Mouse (Mus musculus): ENCODE results near the gene Pnpla5.

Gene Pnpla5

DNA sequence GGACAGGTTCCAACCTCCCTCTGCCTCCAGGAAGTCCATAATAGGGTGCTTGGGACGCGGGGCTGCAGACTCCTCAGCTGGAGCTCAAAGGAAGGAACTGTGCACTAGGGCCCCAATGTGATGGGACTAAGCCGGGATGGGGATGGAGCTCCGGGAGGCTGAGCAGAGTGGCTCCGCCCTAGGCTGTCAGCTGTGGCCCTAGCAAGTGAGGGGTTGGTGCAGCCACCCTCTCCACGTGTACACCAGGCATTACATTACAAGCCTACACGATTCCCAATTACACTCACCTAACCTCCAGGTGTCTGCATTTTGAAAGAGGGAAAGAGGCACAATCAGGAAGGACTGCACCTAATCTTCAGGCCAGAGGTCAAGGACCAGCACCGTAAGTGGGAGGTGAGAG, at the start of gene Pnpla5:
Gene Pnpla5, minus strand, starts transcription at position 101 of the 400 bp plus-strand sequence.
- WGBS: 79% methylated on average over 8 of the region's 8 CpGs

DNA sequence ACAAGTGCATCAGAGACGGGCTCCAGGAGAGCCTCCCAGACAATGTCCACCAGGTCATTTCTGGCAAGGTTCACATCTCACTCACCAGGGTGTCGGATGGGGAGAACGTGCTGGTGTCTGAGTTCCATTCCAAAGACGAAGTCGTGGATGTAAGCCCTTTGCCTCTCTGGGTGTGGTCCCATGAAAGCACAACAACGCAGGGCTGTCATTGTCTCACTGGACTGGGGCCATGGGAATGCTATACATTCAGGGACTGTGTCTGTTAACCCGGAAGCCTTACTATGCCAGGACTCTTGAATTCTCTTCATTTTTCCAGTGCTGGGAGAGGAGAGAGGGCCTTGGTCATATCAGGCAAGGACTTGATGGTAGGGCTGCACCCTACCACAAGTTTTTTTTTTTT, 48.2 kb upstream of the Pnpla5 start:
- 92% methylated on average over 7 of the region's 7 CpGs for WGBS

DNA sequence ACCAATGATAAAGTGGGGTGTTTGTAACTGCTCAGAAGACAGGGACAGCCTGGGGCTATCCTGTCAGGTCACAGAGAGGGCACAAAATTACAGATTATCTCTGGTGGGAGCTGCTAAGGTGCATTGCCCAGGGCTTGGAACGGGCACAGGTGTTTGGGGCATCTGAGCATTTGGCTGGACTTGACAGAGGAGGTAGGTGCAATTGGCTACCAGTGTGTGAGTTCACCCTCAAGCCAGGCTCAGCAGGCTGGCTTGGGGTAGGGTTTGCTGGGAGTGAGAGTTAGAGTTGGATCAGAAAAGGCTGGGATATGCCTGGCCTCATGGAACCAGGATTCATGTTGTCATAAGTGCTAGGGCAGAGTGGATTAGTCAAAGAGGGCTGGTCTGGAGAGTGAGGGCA, 46.5 kb upstream of the Pnpla5 start:
- WGBS: 88% methylated on average over 1 of the region's 1 CpGs

GRCm38 (mm10) chr15:84168170-84169161, 45.5 kb upstream of the Pnpla5 start:
- WGBS: 2% methylated on average over 28 of the region's 28 CpGs

GRCm38 (mm10) chr15:84167600-84167999, 44.6 kb upstream of the Pnpla5 start, which contains the start of gene Pnpla3:
Gene Pnpla3 (plus strand): TSS chr15:84167837.
- WGBS: 1% methylated on average over 28 of the region's 28 CpGs

- 67% methylated on average over 6 of the region's 6 CpGs for whole genome bisulfite sequencing
Observed at GRCm38 (mm10) chr15:84166818-84167217, 43.8 kb upstream of the Pnpla5 start.

DNA sequence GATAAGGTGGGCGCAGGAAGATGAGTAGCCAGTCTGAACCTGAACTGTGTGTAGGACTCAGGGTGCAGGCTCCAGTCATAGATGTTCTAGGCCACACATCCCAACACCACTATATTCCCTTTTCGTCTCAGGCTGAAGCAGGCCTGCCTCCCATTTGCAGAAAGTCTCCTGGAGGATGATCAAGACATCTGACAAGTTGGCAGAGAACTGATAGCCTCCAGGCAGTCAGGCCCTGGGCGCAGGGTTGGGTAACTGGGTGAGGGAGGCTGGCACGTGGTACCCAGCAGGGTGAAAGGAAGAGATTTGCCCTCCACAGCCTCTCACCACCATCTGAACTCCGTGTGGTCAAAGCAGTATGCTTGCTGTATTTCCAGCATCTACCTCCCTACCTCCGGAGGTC, 38.9 kb upstream of the Pnpla5 start:
- 84% methylated on average over 6 of the region's 6 CpGs for WGBS

GRCm38 (mm10) chr15:84157530-84157929, 34.6 kb upstream of the Pnpla5 start:
- 88% methylated on average over 6 of the region's 6 CpGs for WGBS

DNA sequence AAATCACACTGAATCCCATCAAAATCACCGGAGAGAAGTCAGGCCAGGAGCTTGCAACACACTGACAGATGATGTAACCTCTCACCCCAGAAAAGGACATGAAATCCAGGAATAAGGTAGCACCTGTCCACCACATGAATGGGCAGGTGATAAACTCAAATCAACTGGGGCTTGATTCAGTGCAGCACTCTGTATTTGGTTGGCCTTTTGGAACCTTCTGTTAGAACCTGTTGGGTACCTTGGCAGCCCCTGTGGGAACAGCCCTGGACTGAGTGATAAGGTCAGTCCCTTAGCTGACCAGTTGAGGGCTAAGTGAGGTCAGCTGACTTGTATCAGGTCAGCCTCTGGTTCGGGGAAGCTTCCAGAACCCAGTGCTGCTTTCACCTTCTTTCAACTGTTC, 33.2 kb upstream of the Pnpla5 start:
- WGBS: 91% methylated on average over 2 of the region's 2 CpGs

GRCm38 (mm10) chr15:84140929-84141328, 18.0 kb upstream of the Pnpla5 start:
- WGBS: 79% methylated on average over 5 of the region's 5 CpGs

DNA sequence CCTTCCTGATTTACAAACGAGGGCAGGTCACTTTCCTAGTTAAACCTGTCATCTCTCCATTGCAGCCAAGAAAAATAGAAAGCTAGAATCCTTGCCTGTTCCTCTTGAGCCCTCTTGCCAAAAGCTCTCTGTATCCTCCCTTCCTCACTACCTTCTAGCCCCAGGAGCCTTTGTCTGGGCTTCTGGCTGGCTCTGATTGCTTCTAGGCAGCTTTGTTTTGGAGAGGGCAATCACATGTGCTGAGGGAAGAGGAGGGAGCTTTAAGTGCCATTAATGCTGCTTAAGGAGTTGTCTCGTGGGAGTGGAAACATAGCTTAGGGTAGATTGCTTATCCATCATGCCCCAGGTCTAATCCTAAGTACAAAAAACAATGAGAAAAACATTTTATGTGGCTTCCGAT, 17.1 kb upstream of the Pnpla5 start:
- 80% methylated on average over 3 of the region's 3 CpGs for WGBS

DNA sequence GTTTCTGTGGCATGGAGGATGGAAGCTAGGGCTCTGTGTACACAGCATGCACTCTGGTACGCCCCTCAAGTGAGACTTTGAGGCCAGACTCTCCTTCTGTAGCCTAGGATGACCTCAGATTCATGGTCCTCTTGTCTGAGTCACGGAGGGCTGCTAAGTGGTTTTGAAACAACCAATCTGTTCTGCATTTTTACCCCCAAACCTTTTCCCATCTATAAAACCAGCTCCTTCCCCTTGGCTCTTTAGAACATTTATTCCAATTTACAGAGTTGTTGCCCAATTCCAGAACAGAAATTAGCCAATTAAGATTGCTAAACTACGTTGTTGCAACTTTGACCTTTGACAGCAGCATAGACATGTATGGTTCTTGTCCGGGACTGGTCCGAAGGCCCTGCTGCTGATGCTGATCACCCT, 16.6 kb upstream of the Pnpla5 start:
- WGBS: 93% methylated on average over 5 of the region's 5 CpGs

DNA sequence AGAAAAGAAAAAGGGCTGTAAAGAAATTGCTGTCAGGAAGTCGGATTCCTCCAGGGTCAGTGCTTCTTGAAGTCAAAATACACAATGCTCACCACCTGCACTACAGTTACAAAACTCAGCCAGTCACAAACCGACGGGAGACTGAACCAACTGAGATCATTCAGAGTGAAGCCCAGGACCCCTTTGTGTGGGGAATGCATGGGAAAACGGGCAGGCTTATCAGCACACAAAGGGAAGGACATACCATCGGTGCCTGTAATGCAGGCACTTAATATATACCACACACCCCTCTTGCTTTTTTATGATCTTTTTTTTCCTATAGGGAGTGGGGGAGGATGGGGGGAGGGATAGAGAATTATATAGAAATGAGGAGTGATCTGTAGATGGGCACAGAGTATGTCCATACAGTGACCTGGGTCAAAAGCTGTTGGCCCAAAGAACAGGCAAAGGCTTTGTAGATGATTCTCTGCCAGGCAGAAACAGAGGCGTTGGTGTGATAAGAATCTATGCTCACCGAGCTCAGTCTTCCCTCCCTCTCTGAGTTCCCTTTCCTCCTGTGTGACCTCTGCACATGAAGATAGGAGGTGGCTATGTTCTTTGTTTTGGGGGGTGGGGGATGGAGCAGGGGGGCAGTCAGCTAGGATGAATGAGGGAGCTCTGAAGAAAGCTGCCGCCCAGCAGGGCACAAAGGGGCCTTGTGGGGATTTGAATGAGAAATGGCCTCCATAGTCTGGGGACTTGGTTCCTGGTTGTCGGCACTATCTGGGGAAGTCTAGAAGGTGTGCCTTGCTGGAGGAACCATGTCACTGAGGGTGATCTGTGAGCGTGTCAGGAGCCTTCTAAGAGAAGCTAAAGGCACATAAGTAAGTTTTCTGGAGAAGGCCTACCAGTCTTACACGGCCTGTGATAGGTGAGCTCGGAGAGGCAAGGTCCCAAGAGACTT, 13.8 kb upstream of the Pnpla5 start:
- WGBS: 67% methylated on average over 12 of the region's 12 CpGs

- 90% methylated on average over 5 of the region's 5 CpGs for WGBS
Observed at GRCm38 (mm10) chr15:84135472-84135871, 12.5 kb upstream of the Pnpla5 start.

DNA sequence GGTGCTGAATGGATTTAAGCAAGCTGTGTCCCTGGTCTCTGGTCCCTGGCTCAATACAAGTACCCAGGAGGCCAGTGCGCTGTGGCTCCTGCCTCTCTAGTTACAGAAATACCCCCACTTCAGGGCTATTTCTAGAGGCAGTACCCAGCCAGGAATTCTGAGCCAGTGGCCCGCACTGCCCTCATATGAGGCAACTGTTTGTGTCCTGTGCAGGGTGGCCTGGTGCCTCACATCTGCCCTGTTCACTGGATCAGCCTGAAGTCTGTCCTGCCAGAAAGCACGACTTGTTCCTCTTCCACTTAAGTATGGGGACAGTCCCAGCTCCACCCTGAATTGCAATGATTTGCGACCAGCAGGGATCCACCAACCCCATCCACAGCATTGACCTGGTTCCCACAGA, 10.5 kb upstream of the Pnpla5 start:
- WGBS: 71% methylated on average over 4 of the region's 4 CpGs

DNA sequence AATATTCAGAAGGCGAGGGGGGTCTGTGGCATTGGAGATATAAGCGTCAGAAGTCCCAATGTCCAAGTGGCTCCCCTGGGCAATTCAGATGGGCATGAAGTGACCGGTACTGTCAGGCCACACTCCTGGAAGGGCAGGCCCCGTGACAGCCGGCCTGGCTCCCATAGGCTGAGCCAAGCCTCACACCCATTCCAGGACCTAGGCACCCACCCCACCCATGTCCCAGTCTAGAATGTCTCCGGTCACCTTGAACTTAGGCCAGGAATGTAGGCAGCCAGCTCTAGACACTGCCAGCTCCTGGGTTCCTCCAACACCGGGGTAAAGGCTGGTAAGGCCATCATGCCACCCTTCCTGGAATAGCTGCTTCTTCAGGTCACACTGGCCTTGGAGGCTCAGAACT, 9.0 kb upstream of the Pnpla5 start:
- WGBS: 94% methylated on average over 7 of the region's 7 CpGs

DNA sequence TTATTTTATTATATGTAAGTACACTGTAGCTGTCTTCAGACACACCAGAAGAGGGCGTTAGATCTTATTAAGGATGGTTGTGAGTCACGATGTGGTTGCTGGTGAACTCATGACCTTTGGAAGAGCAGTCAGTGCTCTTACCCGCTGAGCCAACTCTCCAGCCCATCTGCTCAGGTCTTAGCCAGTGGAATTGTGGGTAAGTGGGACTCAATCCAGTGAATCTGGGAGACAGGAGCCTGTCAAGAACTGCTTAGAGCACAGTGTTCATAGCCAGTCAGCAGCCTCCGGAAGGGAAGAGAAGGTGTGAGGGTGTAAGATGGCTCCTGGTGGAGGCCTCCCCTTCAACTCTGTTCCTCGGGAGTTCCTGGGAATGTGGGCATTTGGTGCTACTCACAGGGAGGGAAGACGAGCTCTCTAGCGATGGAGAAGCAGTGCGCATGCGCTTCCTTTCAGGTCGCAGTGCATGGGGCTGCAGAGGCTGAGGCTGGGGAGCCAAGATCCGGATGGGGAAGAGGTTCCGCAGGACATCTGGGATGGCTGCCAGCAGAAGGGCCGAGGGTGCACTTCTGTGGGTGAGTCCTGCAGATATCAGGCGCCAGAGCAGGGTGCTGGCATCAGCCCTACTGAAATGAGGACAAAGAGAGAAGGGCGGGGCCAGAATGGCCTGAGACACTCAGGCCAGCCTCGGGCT, 8.3 kb upstream of the Pnpla5 start:
- WGBS: 52% methylated on average over 16 of the region's 16 CpGs

DNA sequence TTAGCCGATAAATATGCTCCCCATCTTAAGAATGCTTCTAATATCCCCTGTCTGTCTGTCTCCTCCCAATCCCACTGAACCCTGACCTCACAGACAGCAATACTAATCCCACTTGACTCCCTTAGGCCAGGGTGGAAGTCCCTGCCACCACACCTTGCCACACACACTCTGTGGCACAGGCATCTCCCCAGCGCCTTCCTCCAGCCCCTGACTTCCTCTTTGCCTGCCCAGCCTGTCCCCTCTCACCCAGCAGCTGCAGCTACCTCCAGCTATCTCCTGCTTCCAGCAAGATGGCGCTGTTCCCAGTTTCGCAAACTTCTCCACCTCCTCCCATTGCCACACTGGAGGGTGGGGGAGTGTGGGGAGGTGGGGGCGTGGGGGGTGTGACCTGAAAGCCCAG, 3.9 kb upstream of the Pnpla5 start:
- 46% methylated on average over 5 of the region's 5 CpGs for WGBS

GRCm38 (mm10) chr15:84126447-84126846, 3.5 kb upstream of the Pnpla5 start:
- WGBS: 76% methylated on average over 4 of the region's 4 CpGs

GRCm38 (mm10) chr15:84124086-84124485, 1.1 kb upstream of the Pnpla5 start:
- 79% methylated on average over 7 of the region's 7 CpGs for WGBS

GRCm38 (mm10) chr15:84121036-84121435, 1.9 kb downstream of the Pnpla5 start:
- 70% methylated on average over 7 of the region's 7 CpGs for WGBS

DNA sequence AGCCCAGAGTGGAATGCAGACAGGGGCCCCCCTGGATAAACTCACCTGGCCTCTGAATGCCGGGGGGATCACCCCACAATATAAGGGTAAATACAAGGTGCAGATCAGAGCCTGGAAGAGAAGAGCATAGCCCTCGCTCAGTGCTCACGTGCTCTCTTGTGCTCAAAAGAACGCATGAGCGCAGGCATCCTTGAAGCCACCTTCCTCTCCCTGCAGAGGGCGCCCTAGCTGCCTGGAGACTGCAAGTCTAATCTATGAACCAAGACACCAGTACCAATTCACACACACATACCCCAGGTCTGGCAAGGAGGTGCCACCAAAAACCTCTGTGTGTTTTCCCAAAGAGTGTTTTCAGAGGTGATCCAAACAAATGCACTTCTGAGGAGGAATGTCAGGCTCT, 2.4 kb downstream of the Pnpla5 start:
- 40% methylated on average over 6 of the region's 6 CpGs for WGBS
